Mouse (Mus musculus): ENCODE results near the gene Kdm6b.

Gene Kdm6b

GRCm38 (mm10) chr11:69413221-69414181 lies at the start of gene Kdm6b:
Kdm6b (minus strand) TSS chr11:69413675.
- peak; percentile 93 for DNase-seq

- no peak for DNase-seq
These were observed 48.1 kb upstream of the Kdm6b start for GRCm38 (mm10) chr11:69461568-69461967.

GRCm38 (mm10) chr11:69459883-69460282 lies 46.4 kb upstream of the Kdm6b start:
- no peak for DNase-seq

GRCm38 (mm10) chr11:69457006-69457579 lies 43.6 kb upstream of the Kdm6b start:
- no peak for DNase-seq

GRCm38 (mm10) chr11:69452114-69452867 lies 38.8 kb upstream of the Kdm6b start:
- DNase-seq = peak; percentile 99

GRCm38 (mm10) chr11:69447299-69447698 lies 33.8 kb upstream of the Kdm6b start:
- DNase-seq = no peak

- peak; percentile 96 for DNase-seq
These were observed 29.9 kb upstream of the Kdm6b start for GRCm38 (mm10) chr11:69443328-69443727.

GRCm38 (mm10) chr11:69437291-69437690 lies 23.8 kb upstream of the Kdm6b start:
- DNase-seq = no peak

- no peak for DNase-seq
These were observed 19.7 kb upstream of the Kdm6b start for GRCm38 (mm10) chr11:69433189-69433588.

- DNase-seq = peak; percentile 93
These were observed 19.1 kb upstream of the Kdm6b start for GRCm38 (mm10) chr11:69432640-69432982.

- peak; percentile 97 for DNase-seq
These were observed 18.6 kb upstream of the Kdm6b start for GRCm38 (mm10) chr11:69431829-69432639.

GRCm38 (mm10) chr11:69430631-69431030 lies 17.2 kb upstream of the Kdm6b start:
- peak; percentile 90 for DNase-seq

GRCm38 (mm10) chr11:69429313-69429712 lies 15.8 kb upstream of the Kdm6b start:
- DNase-seq = peak; percentile 97

GRCm38 (mm10) chr11:69428751-69429150 lies 15.3 kb upstream of the Kdm6b start:
- DNase-seq = peak; percentile 96

- DNase-seq = no peak
These were observed 12.8 kb upstream of the Kdm6b start for GRCm38 (mm10) chr11:69426246-69426645.

- no peak for DNase-seq
These were observed 10.4 kb upstream of the Kdm6b start for GRCm38 (mm10) chr11:69423885-69424284.

- peak; percentile 89 for DNase-seq
These were observed 9.4 kb upstream of the Kdm6b start for GRCm38 (mm10) chr11:69422842-69423241.

- peak; percentile 91 for DNase-seq
These were observed 7.9 kb upstream of the Kdm6b start for GRCm38 (mm10) chr11:69421131-69421977.

- DNase-seq = no peak
These were observed 7.1 kb upstream of the Kdm6b start for GRCm38 (mm10) chr11:69420554-69421000.

- DNase-seq = peak; percentile 98
These were observed 6.5 kb upstream of the Kdm6b start for GRCm38 (mm10) chr11:69419813-69420553.

GRCm38 (mm10) chr11:69419443-69419812 lies 6.0 kb upstream of the Kdm6b start:
- peak; percentile 97 for DNase-seq

Measured in heart, adult 11 months (tissue).